Comparison of ENCODE assay signal across 9 mouse cellular contexts in the genomic region with DNA sequence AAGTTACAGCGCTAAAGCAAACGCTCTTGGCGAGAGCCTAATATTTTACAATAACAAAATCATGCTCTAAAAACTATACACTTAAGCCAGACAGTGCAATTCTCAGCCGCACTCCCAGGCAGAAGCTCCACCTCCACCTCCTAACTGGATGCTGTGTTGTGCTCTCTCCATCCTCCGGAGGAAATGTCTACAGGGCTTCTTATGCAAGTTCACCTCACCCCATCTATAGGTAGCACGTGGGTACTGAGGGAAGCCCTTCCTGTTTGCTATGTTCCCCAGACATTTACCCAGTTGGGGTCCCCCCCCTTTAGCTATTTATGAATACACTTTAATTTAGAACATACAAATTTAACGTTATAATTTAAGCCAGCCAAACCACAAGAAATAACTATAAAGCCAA. TPM values are rescaled to one million over a fixed set of nuclear protein-coding genes. Genes with fewer than 3 reads are reported as not detected.
A peak's percentile ranks its signal among the peaks of the same experiment; 100 is the strongest.
DNase-seq lines count a peak whose midpoint lies in the region; ATAC-seq lines count a peak whose summit lies in the region.
"Had no signal": no experiment of that assay in that cellular context is flagged by ENCODE, and none has a peak within 500 bp of the region (broad histone marks: within the 10 kb centered on the region; RNA-seq: fewer than 3 reads in every experiment).

No protein-coding gene starts in this region.

- no peak for ATAC-seq in kidney, embryonic 16.5 days (ENCODE audit: low FRiP score, low TSS enrichment)
- peak; percentile 50 for ATAC-seq in activated CD4-positive, CD25-positive, alpha-beta regulatory T cell, adult 4 months
- no peak for ATAC-seq in hindbrain, embryonic 11.5 days (ENCODE audit: low FRiP score)
- ATAC-seq in neural tube, embryonic 15.5 days (ENCODE audit: low FRiP score), result no peak

- peaks cover 37% of the 10 kb centered on the region for H3K4me1 ChIP-seq in kidney, embryonic 16.5 days (ENCODE audit: insufficient read depth, low read length)
- no peaks in the 10 kb centered on the region for H3K4me1 ChIP-seq in hindbrain, embryonic 11.5 days (replicated peaks; ENCODE audit: control insufficient read depth, insufficient read depth, low read length)
- H3K4me1 ChIP-seq in neural tube, embryonic 15.5 days, result peaks cover 48% of the 10 kb centered on the region

- 0 out of 2 replicates have a peak, but pooled peaks cover 4% of the 10 kb centered on the region for H3K9me3 ChIP-seq in kidney, embryonic 16.5 days (ENCODE audit: low read length)
- H3K9me3 ChIP-seq in hindbrain, embryonic 11.5 days (ENCODE audit: control insufficient read depth, low read length), result no peaks in the 10 kb centered on the region
- no peaks in the 10 kb centered on the region for H3K9me3 ChIP-seq in neural tube, embryonic 15.5 days (replicated peaks)
- H3K9me3 ChIP-seq: liver, embryonic 15.5 days had no signal

- WGBS in kidney, embryonic 16.5 days, result 59% methylated on average over 7 of the region's 7 CpGs
- WGBS in hindbrain, embryonic 11.5 days, result 66% methylated on average over 7 of the region's 7 CpGs
- WGBS in neural tube, embryonic 15.5 days, result 53% methylated on average over 7 of the region's 7 CpGs

- H3K4me2 ChIP-seq in kidney, embryonic 16.5 days (replicated peaks; ENCODE audit: low read depth, low read length), result peak overlapping the region; percentile 91
- peak overlapping the region; percentile 85; the same call in 1 of the 2 replicates for H3K4me2 ChIP-seq in hindbrain, embryonic 11.5 days (replicated peaks; ENCODE audit: low read depth, low read length)
- peak overlapping the region; percentile 92 for H3K4me2 ChIP-seq in neural tube, embryonic 15.5 days

- H3K27me3 ChIP-seq in kidney, embryonic 16.5 days (ENCODE audit: insufficient read depth, low read length), result no peaks in the 10 kb centered on the region
- H3K27me3 ChIP-seq in hindbrain, embryonic 11.5 days (ENCODE audit: control insufficient read depth, insufficient read depth, low read length), result no peaks in the 10 kb centered on the region
- 0 out of 2 replicates have a peak, but pooled peaks cover 3% of the 10 kb centered on the region for H3K27me3 ChIP-seq in neural tube, embryonic 15.5 days (replicated peaks)

- H3K4me3 ChIP-seq in kidney, embryonic 16.5 days (ENCODE audit: low read length), result peak overlapping the region; percentile 65
- peak overlapping the region; percentile 80; the same call in 1 of the 2 replicates for H3K4me3 ChIP-seq in hindbrain, embryonic 11.5 days (ENCODE audit: low read depth, low read length)
- peak overlapping the region; percentile 83 for H3K4me3 ChIP-seq in neural tube, embryonic 15.5 days (replicated peaks)

- H3K36me3 ChIP-seq in kidney, embryonic 16.5 days (ENCODE audit: insufficient read depth, low read length), result no peaks in the 10 kb centered on the region
- no peaks in the 10 kb centered on the region for H3K36me3 ChIP-seq in hindbrain, embryonic 11.5 days (ENCODE audit: control insufficient read depth, insufficient read depth, low read length)
- no peaks in the 10 kb centered on the region for H3K36me3 ChIP-seq in neural tube, embryonic 15.5 days
- H3K36me3 ChIP-seq: liver, embryonic 15.5 days had no signal

- H3K27ac ChIP-seq in kidney, embryonic 16.5 days (ENCODE audit: low read length), result no peak overlapping the region
- no peak overlapping the region for H3K27ac ChIP-seq in hindbrain, embryonic 11.5 days (ENCODE audit: low read depth, low read length)
- H3K27ac ChIP-seq in neural tube, embryonic 15.5 days (replicated peaks), result no peak overlapping the region
- H3K27ac ChIP-seq: liver, embryonic 15.5 days had no signal

- DNase-seq in kidney, postnatal 4 days, result no peak
- DNase-seq in hindbrain, embryonic 11.5 days (ENCODE audit: low spot score), result no peak
- DNase-seq in ovary, postnatal 10 days (ENCODE audit: low spot score), result no peak
- no peak for DNase-seq in right cerebral cortex, postnatal 36 days (ENCODE audit: low spot score in 2 of 2)
- no peak for DNase-seq in adrenal gland, postnatal 14 days

- no peak overlapping the region for H3K9ac ChIP-seq in kidney, embryonic 16.5 days (replicated peaks; ENCODE audit: low read length)
- no peak overlapping the region for H3K9ac ChIP-seq in hindbrain, embryonic 11.5 days (ENCODE audit: low read depth, low read length)
- no peak overlapping the region for H3K9ac ChIP-seq in neural tube, embryonic 15.5 days (replicated peaks)
- H3K9ac ChIP-seq: liver, embryonic 15.5 days had no signal

RNA-seq across cellular contexts. Expression of a gene that starts 2.0 kb away (rescaled TPM):
- 18.1 and 18.3 TPM in 2 replicates for polyA plus RNA-seq in kidney, embryonic 16.5 days (2015; fragmentation: Nextera tagmentation; extraction: Ambion mirVana)
- polyA plus RNA-seq in activated CD4-positive, CD25-positive, alpha-beta regulatory T cell, adult 4 months (2017; shearing (Covaris generic)), result 1 to 10 TPM; 1.3 to 2.2 TPM
- 12.2 and 12.9 TPM in 2 replicates for polyA plus RNA-seq in hindbrain, embryonic 11.5 days (2014; fragmentation: Nextera tagmentation; extraction: Ambion mirVana)
- polyA plus RNA-seq in neural tube, embryonic 15.5 days (2015; fragmentation: Nextera tagmentation; extraction: Ambion mirVana), result 16.3 and 16.8 TPM in 2 replicates
- total RNA-seq in adrenal gland, postnatal 14 days (2021), result 36.6 and 37.9 TPM in 2 replicates
